Mouse (Mus musculus) large intestine, adult 2 months (tissue): Measurements from ENCODE around the gene Patz1. TPM values are rescaled to one million over a fixed set of nuclear protein-coding genes. Genes with fewer than 3 reads are reported as not detected.

Experiments used
- DNase-seq: peaks from one replicate; pipeline ENCODE4 v3.0.0-alpha.2; 2012; ENCODE audit warnings: low read depth, low spot score
- WGBS: fragments of 180-500 bp; shearing (Covaris S2); methylation state at CpG from one replicate; pipeline ENCODE4 v1.1.7; 2018; 5-methylcytosine and 5-hydroxymethylcytosine counted together
- polyA plus RNA-seq: library from polyadenylated mRNA; depleted of rRNA; stranded (reverse); fragments of >200 nt; gene quantifications from 2 replicates; pipeline ENCODE4 v1.2.3, GENCODE M21; 2012; rRNA removed

Patz1 gene
- 11.0 and 13.6 TPM in 2 replicates for polyA plus RNA-seq

DNA sequence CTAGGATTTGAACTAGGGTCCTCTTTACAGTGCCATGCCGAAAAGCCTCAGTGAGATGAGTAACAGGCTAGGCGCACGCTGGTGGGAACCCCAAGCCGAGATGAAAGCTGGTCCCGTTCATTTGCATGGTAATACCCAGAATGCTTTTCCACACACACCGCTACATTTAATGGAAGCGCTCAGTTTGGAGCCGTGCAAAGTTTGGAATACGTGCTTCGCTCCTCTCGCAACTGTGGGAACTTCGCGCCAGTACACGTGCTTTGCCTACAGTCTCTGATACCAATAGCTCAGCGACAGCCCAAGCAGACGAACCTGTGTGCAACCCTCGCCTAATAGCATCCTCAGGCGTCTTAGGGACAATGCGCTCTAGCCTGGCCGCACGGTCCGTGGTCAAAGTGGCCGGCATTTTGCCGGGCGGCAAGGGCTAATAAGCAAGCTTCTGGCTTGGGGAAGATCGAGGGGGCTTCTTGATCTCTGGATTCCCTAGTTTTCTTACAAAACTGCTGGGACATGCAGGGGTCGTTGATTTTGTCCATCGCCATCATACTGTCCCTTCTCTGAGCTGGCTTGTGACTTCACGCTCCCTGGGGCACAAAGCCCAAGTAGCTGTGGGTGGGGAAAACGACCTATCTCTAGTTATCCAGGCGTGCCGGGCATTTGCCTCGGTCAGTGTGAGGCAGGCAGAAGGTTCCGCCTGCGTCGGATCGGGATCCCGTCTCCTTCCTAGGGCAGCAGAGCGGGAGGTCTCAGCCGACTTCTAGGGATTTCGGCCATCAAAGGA is at the start of gene Patz1:
Gene Patz1 (plus strand): TSS at position 354 of the 781 bp plus-strand sequence.
- WGBS = under 1% methylated on average over 41 of the region's 41 CpGs
- no peak for DNase-seq

DNA sequence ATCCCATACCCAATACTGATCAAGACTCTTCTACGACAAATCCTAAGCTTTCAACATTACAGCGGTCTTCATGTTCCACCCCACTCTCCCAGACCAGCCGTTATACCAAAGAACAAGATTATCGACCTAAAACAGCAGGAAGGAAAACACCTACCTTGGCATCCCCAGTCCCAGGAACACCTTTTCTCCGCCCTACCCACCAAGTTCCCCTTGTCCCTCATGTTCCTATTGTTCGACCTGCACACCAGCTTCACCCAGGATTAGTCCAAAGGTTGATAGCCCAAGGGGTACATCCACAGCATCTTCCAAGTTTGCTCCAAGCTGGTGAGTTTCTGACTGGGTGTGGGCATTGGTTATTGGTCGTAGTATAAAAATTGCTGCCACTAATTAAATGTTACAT is 46.3 kb upstream of the Patz1 start:
- WGBS = 92% methylated on average over 7 of the region's 7 CpGs
- DNase-seq = no peak

DNA sequence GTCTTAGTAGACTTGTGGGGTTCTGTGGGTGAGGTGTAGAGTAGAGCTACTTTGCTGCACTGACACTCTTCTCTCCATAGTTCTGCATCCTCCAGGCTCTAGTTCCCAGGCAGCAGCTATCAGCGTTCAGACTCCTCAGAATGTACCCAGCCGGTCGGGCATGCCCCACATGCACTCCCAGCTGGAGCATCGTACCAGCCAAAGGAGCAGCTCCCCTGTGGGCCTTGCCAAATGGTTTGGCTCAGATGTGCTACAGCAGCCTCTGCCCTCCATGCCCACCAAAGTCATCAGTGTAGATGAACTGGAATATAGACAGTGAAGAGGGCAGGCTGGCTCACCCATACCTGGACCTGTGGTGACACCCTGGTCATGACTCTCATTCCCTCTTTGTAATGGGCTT is 44.9 kb upstream of the Patz1 start:
- no peak for DNase-seq
- WGBS = 85% methylated on average over 4 of the region's 4 CpGs

DNA sequence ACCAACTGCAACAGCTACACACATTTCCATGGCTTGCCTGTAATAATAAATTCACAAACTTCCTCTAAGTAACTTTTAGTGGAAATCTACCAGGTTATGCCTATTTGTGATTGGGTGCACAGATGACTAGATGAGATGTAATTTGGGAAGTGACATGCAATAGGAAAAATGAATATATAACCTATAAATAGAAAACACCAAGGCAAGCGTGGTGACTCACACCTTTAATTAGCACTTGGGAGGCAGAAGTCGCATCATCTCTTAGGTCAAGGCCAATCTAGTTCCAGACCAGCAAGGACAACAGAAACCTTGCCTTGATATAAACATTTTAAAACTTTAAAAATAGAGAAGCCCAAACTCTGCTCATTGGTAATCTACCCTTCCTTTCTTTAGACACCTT is 41.3 kb upstream of the Patz1 start:
- 49% methylated on average over 2 of the region's 2 CpGs for WGBS
- DNase-seq = no peak

DNA sequence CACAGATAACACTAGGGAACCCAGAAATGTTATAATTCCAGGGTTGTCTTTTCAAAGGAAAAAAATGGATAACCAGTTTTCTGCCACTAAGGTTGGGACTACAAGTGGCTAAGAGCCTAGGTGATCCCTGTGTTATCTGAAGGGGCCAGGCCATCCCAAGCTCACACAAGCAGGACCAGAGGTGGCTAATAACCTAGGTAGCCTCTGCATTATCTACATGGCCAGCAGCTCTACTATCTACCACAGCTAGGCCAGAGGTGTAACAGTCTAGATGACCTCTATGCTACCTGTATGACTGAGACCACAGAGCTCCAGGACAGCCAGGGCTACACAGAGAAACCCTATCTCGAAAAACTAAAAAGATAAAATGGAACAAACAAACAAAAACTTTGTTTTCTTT is 29.1 kb upstream of the Patz1 start:
- DNase-seq = no peak
- WGBS = 88% methylated on average over 1 of the region's 1 CpGs

DNA sequence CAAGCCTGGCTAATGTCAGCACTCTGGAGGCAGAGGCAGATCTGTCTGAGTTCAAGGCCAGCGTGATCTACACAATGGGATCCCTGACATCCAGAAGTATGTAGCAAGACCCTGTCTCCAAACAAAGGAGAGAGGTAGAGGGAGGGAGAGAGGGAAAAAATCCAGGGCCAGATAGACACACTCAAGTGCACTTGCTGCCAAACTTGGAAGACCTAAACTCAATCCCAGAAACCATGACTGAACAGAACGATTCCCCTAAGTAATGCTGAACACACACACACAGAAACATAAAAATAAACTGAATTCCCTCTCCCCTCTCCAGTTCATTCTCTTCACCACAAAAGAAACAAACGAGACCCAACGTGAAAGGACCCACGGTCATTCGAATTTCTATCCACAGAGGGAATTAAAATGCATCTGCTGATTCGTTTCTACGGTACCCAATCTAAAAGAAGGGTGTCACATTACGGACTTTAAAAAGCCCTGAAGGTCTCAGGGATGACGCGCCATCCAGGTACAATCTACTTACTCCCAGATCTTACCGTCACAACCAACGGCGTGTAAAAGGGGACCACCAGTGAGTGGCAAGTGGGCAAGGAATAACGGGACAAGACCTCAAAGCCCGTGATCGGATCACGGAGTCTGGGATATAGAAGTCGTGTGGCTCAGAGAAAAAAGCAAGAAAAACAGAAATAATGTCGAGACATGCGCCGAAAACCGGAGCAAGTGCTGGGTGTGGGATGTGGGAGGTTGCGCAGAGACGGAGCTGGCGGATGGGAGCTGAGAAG is 23.2 kb upstream of the Patz1 start:
- no peak for DNase-seq
- 2% methylated on average over 26 of the region's 26 CpGs for WGBS

DNA sequence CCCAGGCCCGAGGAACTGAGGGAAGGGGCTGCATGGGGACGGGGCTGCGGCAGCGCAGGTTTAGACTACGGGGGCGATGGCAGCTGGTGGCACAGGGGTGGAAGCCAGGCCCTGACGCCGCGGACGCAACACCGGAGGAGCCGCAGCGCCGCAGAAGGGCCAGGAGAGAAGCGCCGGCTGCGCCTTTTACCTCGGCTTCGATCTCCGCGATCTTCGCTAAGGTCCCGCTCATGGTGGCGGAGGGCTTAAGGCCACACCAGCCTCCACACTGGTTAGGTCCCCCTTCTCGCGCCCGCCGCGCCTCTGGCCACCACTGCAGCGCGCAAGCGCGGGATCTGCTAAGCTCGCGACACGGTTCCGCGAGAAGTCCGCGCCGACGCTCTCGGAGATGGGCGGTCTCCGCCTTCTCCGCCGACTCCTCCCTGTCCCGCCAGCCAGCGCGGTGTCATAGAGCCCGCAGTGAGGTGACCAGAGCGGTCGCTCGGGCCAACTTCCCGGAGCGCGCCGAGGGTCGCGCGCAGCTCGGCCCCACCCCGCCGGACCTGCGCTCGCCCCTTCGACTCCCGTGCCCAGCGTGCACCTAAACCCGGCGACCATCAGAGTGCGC is 22.5 kb upstream of the Patz1 start, which contains the start of gene Drg1:
Gene Drg1 (minus strand): TSS at position 337 of the 607 bp plus-strand sequence.
- WGBS = under 1% methylated on average over 71 of the region's 72 CpGs
- peak; percentile 58 for DNase-seq

DNA sequence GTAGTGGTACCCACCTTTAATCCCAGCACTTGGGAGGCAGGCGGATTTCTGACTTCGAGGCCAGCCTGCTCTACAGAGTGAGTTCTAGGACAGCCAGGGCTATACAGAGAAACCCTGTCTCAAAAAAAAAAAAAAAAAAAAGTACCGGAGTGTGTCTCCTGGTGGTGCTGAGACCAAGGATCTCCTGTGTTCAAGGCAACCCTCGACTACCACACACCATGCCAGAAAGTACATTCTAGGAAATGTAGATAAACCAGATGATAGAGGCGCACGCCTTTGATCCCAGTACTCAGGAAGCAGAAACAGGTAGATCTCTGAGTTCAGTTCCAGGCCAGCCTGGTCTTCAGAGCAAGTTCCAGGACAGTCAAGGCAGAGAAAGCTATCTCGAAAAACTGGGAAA is 21.5 kb upstream of the Patz1 start:
- DNase-seq = no peak
- whole genome bisulfite sequencing = 35% methylated on average over 7 of the region's 7 CpGs

DNA sequence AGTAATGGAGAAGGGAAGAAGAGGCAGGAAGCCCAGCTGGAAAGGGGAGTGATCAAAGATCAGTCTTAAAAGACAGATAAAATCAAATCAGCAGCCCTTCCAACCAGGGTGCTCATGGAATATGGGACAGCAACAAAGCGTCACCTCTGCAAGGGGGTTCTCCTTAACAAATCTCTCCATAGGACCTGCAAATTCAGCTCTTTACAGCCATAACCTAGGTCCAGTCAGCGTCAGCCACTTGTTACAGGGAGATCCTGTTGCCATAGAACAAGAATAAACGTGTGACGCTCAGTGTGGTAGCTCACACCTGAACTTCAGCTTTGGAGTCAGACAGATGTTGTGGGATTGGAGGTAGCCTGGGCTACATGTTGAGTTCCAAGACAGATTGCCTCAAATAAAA is 19.4 kb upstream of the Patz1 start:
- no peak for DNase-seq
- 49% methylated on average over 4 of the region's 4 CpGs for WGBS

DNA sequence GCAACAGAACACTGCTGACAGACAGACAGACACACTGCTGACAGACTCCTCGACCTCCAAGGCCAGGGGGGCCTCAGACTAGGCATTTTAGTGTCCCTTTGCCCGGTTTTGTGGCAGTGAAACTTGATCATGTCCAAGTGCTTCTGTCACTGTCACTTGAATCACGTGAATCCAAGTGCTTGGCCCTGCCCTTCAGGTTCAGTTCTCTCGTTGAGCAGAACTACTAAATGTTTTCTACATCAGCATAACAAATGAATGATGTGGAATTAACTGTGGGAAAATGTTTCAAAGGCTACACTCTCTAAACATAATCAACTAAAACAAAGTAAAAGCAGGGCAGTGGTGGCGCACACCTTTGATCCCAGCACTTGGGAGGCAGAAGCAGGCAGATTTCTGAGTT is 10.3 kb upstream of the Patz1 start:
- no peak for DNase-seq
- WGBS = 56% methylated on average over 5 of the region's 5 CpGs

DNA sequence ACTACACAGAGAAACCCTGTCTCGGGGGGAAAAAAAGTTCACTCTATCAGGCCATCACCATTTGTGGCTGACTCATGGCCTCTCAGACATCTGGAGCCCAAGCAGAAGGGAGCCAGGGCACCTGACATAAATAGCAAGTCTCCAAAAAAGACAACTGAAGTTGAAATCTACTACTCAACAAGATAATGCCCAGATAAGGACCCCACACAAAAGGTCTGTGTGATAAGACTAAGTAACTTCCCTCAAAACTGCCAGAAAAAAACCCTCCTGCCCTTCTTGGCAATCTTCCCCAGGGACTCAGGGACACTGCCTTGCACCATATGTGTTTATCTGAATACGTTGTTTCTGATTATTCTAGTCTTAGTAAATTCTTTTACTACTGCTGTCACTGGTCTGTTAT is 8.9 kb upstream of the Patz1 start:
- DNase-seq = no peak
- WGBS = 78% methylated on average over 2 of the region's 2 CpGs

DNA sequence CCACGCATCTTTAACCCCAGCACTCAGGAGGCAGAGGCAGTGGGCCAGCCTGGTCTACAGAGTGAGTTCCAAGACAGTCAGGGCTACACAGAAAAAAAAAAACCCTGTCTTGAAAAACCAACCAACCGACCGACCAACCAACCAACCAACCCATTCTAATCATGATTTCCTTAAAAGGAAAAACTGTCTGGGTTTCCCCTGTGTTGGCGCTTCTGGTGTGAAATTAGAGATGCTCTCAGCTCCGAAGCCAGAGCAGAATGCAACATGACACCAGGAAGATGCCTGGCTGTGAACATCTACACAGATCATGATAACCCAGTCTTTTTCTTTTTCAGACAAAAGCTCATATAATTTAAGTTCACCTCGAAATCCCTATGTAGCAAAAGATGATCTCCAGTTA is 5.8 kb upstream of the Patz1 start:
- 85% methylated on average over 6 of the region's 6 CpGs for WGBS
- DNase-seq = no peak

DNA sequence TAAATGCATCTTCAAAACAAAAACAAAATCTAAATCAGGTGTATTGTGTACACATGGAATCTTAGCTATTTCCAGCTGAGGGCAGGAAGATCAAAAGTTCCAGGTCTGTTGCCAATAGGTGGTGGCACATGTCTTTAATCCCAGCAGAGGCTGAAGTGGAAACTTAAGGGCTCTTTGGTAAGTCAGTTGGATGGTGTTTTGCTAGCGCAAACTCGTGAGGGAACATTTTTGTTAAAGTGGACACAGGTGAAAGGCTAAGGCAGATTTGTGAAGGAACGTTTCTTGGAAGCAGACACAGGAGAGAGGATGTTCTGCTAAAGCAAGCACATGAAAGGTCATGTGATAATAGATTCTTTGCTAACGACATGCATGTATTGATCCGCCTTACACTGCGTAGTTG is 5.0 kb upstream of the Patz1 start:
- no peak for DNase-seq
- whole genome bisulfite sequencing = 96% methylated on average over 6 of the region's 6 CpGs

DNA sequence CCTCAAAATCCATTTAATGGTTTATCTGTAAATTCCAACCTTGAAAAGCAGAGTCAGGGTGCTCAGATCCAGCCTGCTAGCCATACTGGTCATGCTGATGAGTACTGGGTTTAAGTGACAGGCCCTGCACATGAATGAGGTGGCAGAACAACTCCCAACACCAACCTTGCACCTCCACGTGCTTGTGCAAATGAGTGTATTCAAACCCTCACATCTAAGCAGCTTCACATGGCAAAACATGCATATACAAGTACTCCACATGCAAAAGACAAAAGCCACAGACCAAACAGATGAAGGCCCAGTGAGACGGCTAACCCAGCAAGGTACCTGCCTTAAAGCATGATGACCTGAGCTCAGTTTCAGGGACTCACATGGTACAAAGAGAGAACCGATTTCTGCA is 2.7 kb upstream of the Patz1 start:
- no peak for DNase-seq
- WGBS = 77% methylated on average over 3 of the region's 3 CpGs

DNA sequence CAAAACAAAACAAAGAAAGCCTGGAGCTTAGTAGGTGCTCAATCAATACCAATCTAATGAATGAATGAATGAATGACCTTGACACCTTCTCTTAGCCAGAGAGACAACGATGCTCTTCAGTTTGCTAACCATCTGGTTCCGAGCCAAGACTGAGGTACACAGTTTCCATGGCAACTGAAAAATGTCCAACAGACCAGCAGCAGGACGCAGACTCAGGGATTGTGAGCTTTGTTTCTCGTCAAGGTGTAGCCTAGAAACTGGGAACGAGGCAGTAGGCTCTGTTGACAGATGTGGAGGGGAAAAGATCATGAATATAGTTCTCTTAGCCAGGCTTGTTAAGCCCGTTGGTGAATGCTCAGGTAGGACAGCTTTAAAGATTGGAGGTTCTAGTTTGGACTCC is 1.5 kb upstream of the Patz1 start:
- 44% methylated on average over 6 of the region's 6 CpGs for WGBS
- no peak for DNase-seq

DNA sequence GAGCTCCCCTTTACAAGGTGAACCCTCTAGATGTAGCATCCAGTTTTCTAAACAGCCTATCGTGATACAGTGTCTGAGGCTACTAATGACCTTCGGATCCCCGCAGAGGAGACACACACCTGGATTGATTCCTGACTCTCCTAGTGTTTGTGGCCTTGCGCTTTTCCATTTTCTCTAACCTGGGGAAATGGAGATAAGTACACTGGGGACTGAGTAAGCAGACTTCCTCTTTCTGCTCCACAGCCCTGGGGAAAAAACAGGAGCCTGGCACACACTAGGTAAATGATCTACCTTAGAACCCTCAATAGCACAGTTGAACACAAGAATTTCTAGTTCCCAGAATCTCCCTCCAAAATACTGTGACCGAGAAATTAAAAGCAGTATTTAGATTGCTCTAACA is 753 bp upstream of the Patz1 start:
- WGBS = 64% methylated on average over 5 of the region's 5 CpGs
- no peak for DNase-seq

DNA sequence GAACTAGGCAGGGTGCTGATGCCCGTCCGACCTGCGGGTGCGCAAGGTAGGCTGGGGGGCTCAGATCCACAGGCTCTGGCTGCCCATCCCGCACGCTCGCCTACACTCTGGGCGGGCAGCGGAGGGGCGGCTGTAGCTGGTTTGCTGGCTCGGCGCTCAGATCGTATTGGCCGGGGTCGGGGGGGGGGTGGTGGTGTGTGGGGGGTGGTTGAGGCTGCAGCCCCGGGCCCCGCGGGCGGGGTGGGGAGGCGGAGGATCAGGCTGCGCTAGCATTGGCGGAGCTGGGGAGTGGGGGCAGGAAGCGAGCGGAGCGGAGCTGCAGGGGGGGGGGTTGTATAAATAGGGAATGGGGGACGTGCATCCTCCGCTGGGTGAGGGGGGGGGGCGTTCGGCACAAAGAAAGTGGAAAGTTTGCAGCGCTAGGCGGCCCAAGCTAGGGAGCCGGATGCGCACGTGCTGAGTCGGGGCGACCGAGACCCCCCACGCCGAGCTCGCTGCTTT is 678 bp downstream of the Patz1 start:
- no peak for DNase-seq
- WGBS = 1% methylated on average over 37 of the region's 40 CpGs

DNA sequence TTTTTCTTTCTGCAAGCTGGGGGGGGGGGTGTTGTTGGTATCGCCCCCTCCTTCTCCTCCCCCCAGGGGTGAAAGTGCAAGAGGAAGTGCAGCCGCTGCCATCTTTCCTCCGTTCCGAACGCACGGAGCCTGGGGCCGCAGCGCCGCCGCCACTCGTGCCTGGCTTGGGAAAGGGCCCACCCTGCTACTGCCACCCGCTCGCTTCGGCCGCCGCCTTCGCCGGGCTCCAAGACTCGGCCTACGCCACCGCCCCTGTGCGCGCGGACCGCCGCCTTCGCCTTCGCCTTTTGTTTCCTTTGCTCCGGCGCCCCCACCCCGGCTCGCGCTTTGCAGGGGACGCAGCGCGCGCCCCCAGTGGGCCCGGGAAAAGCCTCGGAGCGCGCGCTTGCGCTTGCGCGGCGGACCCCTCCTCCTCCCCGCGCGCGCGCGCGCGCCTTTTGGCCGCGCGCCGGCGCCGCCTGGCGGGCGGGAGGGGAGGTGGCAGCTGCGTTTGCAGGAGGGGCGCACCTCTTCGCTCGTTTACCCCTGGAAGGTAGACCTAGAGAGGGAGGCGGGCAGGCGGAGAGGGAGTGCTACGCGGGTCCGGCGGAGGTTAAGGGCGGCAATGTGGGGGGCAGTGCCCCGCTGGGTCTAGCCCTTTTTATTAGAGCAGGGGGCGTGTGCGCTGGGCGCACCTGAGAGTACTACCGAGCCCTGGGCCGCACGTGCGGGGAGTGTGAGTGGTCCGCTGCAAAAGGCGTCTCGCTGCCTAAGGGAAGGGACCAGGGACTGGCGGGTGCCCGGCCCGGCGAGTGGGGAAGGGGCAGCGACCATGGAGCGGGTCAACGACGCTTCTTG is 1.3 kb downstream of the Patz1 start:
- no peak for DNase-seq
- WGBS = 1% methylated on average over 91 of the region's 92 CpGs

DNA sequence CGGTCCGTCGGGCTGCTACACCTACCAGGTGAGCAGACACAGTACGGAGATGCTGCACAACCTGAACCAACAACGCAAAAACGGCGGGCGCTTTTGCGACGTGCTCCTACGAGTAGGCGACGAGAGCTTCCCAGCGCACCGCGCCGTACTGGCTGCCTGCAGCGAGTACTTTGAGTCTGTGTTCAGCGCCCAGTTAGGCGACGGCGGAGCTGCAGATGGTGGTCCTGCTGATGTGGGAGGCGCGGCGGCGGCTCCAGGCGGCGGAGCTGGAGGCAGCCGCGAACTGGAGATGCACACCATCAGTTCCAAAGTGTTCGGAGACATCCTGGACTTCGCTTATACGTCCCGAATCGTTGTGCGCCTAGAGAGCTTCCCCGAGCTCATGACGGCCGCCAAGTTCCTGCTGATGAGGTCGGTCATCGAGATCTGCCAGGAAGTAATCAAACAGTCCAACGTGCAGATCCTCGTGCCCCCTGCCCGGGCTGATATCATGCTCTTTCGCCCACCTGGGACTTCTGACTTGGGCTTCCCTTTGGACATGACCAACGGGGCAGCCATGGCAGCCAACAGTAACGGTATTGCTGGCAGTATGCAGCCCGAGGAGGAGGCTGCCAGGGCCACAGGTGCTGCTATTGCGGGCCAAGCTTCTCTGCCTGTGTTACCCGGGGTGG is 2.1 kb downstream of the Patz1 start:
- under 1% methylated on average over 50 of the region's 50 CpGs for WGBS
- DNase-seq = no peak
